ENCODE assay signal across 8 mouse cellular contexts in the genomic region with DNA sequence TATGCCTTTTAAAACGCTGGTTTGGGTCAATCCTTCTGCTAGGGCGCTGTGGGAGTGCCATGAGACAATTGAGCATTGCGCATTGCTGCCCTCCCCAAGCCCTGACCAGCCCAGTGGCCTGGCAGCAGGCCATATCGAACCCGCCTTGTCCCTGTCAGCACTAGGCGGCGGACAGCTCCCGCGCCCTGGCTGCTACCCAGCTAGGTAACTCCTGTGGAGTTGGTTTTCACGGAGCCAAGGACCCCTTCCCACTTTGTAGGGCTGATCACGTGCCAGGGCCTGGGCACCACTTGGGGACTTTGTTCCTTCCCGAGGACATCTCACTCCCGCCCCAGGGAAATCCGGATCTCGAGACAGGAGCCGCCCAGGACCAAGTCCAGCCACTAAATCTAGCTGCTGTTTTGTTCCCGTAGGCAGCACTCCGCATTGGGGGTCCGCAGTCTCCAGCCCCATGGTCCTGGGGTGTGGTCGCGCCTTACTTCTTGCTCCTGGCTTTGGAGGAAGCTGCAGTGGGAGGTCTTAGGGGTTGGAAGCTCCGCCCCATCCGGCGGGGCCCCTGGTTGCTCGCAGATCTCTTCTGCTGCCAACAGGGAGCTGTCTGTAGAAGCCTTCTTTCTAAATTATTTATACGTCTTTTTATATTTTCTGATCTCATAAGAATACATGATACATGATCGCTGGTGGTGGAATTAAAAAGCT. TPM values are rescaled to one million over a fixed set of nuclear protein-coding genes. Genes with fewer than 3 reads are reported as not detected.
DNase-seq lines count a peak whose midpoint lies in the region; ATAC-seq and TF ChIP-seq lines count a peak whose summit lies in the region.

No protein-coding gene starts in this region.

- no peak for DNase-seq in layer of hippocampus, adult 2 months (ENCODE audit: low spot score in 2 of 2)
- DNase-seq in layer of hippocampus, postnatal 36 days, result no peak
- peak; percentile 17 for DNase-seq in T-cell, adult 2 months (ENCODE audit: low spot score)
- DNase-seq in cerebellum, postnatal 25 days, result peak; percentile 65 to 82
- DNase-seq in hindbrain, embryonic 11.5 days (ENCODE audit: low spot score), result peak; percentile 56
- peak; percentile 38 for DNase-seq in right cerebral cortex, postnatal 14 days
- no peak for DNase-seq in c-Kit-positive CD71-positive TER-119-positive erythroid progenitor cells, embryonic 14.5 days (ENCODE audit: low spot score)

- 0 out of 2 replicates have a peak, but pooled peaks have one; percentile 4 for TF ChIP-seq CTCF in layer of hippocampus, adult 2 months (conservative IDR thresholded peaks at IDR 0.05)

- H3K4me1 ChIP-seq in hindbrain, embryonic 11.5 days (replicated peaks; ENCODE audit: control insufficient read depth, insufficient read depth, low read length), result no peaks in the 10 kb centered on the region
- peaks cover 9% of the 10 kb centered on the region for H3K4me1 ChIP-seq in megakaryocyte, embryonic 14.5 days

- peak overlapping the region; percentile 26 for H3K4me2 ChIP-seq in hindbrain, embryonic 11.5 days (replicated peaks; ENCODE audit: low read depth, low read length)

- 8% methylated on average over 27 of the region's 27 CpGs for WGBS in hindbrain, embryonic 11.5 days

- no peak overlapping the region for H3K9ac ChIP-seq in hindbrain, embryonic 11.5 days (ENCODE audit: low read depth, low read length)

- peaks cover 4% of the 10 kb centered on the region; the same call in 1 of the 2 replicates for H3K27me3 ChIP-seq in hindbrain, embryonic 11.5 days (ENCODE audit: control insufficient read depth, insufficient read depth, low read length)
- H3K27me3 ChIP-seq in megakaryocyte, embryonic 14.5 days (replicated peaks), result peaks cover 18% of the 10 kb centered on the region

- H3K4me3 ChIP-seq in layer of hippocampus, adult 2 months, result peak overlapping the region; percentile 48
- no peak overlapping the region; the same call in 1 of the 2 replicates for H3K4me3 ChIP-seq in hindbrain, embryonic 11.5 days (ENCODE audit: low read depth, low read length)
- H3K4me3 ChIP-seq in megakaryocyte, embryonic 14.5 days (replicated peaks), result peak overlapping the region; percentile 42

- H3K27ac ChIP-seq in layer of hippocampus, adult 2 months, result peak overlapping the region; percentile 68; the same call in 1 of the 2 replicates
- no peak overlapping the region for H3K27ac ChIP-seq in hindbrain, embryonic 11.5 days (ENCODE audit: low read depth, low read length)

- no peaks in the 10 kb centered on the region for H3K9me3 ChIP-seq in hindbrain, embryonic 11.5 days (ENCODE audit: control insufficient read depth, low read length)
- H3K9me3 ChIP-seq in megakaryocyte, embryonic 14.5 days, result no peaks in the 10 kb centered on the region

- H3K36me3 ChIP-seq in hindbrain, embryonic 11.5 days (ENCODE audit: control insufficient read depth, insufficient read depth, low read length), result no peaks in the 10 kb centered on the region
- no peaks in the 10 kb centered on the region for H3K36me3 ChIP-seq in megakaryocyte, embryonic 14.5 days (replicated peaks; ENCODE audit: low read length)

- ATAC-seq in hindbrain, embryonic 11.5 days (ENCODE audit: low FRiP score), result no peak

RNA-seq across cellular contexts. Expression of gene Wfs1, which starts 26.8 kb away (rescaled TPM):
- total RNA-seq in layer of hippocampus, adult 2 months (2021), result 100 to 1,000 TPM; 133 to 144 TPM
- total RNA-seq in layer of hippocampus, postnatal 36 days (2021), result 100 to 1,000 TPM; 157 to 178 TPM
- polyA plus RNA-seq in hindbrain, embryonic 11.5 days (2014; fragmentation: Nextera tagmentation; extraction: Ambion mirVana), result 6.0 and 7.0 TPM in 2 replicates
- polyA plus RNA-seq in megakaryocyte, embryonic 14.5 days (2012; ENCODE audit: insufficient read depth, low replicate concordance), result 0.78 TPM in 1 of 2 replicates, not detected in the other

Comparison
In these comparisons a context has a peak if more than half of its experiments do, and no peak if none do; other contexts are left out.
1. DNase-seq: peak in T-cell, adult 2 months (single experiment), cerebellum, postnatal 25 days (2 of 2), hindbrain, embryonic 11.5 days (single experiment) and right cerebral cortex, postnatal 14 days (single experiment); none in layer of hippocampus, adult 2 months (0 of 2), layer of hippocampus, postnatal 36 days (0 of 2) and c-Kit-positive CD71-positive TER-119-positive erythroid progenitor cells, embryonic 14.5 days (single experiment).